Mouse (Mus musculus) macrophage (primary cell): ENCODE results near the gene 1700122O11Rik. TPM values are rescaled to one million over a fixed set of nuclear protein-coding genes. Genes with fewer than 3 reads are reported as not detected.

Experiments
- H3K27ac ChIP-seq: fragments of 350-480 bp; formaldehyde crosslinking; 2 replicates; pipeline ENCODE4 v1.9.0; 2021
- H3K36me3 ChIP-seq: fragments of 350-480 bp; formaldehyde crosslinking; 2 replicates; pipeline ENCODE4 v1.9.0; 2021; ENCODE audit errors: inconsistent target
- H3K4me3 ChIP-seq: fragments of 350-480 bp; formaldehyde crosslinking; 2 replicates; pipeline ENCODE4 v1.9.0; 2021; ENCODE audit errors: inconsistent target
- H3K79me2 ChIP-seq: fragments of 350-480 bp; formaldehyde crosslinking; 2 replicates; pipeline ENCODE4 v1.9.0; 2021; ENCODE audit errors: inconsistent target
- WGBS: methylation state at CpG from one replicate; pipeline ENCODE4 v1.1.7; 2026; ENCODE audit warnings: inconsistent platforms; ENCODE audit not compliant: missing documents; 5-methylcytosine and 5-hydroxymethylcytosine counted together
- polyA plus RNA-seq: library from polyadenylated mRNA; stranded (reverse); fragments of 250-400 nt; gene quantifications from 3 replicates; pipeline ENCODE4 v1.2.4, GENCODE M21; 2018; ENCODE audit warnings: inconsistent platforms

Gene 1700122O11Rik
- polyA plus RNA-seq, 1 experiment from 2014 or later: not detected

DNA sequence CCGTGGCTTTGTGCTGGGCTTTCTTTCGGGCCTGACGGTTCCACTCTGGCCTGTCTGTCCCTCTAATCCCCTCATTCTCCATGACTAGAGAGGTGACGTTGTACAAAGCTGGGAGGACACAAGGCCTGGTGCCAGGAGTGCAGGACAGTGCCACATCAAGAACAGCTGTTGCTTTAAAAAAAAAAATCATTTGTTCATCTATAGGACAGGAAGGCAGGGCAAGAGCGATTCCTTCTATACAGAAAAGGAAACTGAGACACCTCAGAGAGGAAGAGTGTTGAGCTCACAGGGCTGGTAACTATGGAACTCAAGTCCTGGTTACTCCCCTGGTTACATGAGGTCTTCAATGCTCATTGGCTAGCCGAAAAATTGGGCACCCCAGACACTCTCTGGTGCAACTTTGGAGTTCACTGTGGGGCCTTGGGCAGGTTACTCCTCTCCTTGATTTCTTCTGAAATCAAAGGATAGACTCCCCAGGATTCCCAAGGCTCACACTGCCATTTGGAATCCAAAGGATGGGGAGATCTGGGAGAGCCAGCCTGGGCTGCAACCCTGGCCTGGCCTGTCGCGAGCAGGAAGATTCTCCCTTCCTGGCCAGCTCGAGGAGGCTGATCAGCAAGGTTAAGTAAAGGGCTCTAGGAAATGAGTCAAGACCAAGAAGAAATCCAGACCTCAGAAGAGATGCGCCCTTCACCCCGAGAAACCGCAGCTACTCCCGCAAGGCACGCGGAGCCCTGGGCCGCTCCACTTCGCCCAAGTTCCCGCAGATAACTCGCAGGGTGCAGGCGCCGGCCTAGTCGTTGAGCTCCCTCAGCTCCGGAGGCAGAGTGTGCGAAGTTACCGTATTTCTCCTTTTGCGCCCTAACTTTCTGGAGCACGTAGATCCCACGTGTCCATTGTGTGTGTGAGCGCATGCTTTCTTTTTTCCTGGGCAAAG is 3.5 kb upstream of the 1700122O11Rik start:
- Histone ChIP-seq H3K27ac (no peak overlapping the region), H3K4me3 (no peak overlapping the region), H3K79me2 (no peaks in the 10 kb centered on the region), H3K36me3 (no peaks in the 10 kb centered on the region)
- 19% methylated on average over 28 of the region's 29 CpGs for WGBS

DNA sequence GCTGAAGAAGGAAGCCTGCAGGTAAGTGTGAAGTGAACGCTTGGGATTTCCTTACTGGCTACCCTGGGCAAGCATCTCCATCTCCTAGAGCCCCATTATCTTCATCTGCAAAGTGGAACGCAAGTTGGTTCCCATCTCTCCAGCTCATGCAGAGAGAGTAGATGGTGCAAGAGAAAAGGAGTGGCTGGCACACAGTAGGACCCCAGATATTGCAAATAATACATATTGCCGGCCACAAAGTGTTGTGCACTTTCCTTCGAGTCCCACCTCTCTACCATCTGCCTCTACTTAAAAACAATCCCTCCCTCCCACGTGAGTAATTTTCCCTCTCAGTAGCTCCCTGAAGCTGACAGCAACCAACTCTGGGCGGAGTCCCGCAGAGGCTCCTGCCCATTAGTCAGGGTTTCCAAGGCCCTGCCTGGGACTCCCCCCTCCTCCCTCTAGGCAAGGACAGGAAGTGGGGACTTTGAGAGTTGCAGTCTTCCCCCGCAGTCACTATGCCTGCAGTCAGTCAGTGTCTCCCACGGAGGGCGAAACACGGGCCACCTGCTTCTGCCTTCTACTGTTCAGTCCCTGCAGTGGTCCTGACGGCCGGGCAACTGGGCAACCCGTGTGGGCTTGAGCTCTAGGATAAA is 1.3 kb upstream of the 1700122O11Rik start:
- no peak overlapping the region for H3K4me3 ChIP-seq
- no peak overlapping the region for H3K27ac ChIP-seq
- H3K79me2 ChIP-seq: no peaks in the 10 kb centered on the region
- 32% methylated on average over 14 of the region's 14 CpGs for WGBS
- no peaks in the 10 kb centered on the region for H3K36me3 ChIP-seq

DNA sequence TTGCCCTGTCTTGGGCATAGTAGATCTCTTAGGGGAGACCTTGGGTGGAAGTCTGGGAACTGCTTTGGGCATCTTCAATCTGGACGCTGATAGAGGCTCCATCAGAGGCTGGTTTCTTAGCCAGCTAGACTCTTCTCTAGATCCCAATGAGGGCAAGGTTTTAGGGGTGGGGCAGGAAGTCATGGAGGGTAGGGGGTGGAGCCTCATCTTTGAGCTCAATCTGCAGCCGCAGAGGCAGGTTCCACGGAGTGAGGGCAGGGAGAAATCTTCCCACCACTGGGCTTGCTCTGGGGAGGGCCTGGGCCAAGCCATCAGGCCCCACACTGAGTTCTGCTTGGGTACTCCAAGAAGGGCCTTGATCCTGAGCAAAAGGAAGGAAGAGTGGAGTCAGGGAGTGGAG is 1.2 kb downstream of the 1700122O11Rik start:
- H3K36me3 ChIP-seq: no peaks in the 10 kb centered on the region
- no peaks in the 10 kb centered on the region for H3K79me2 ChIP-seq
- WGBS: 62% methylated on average over 3 of the region's 3 CpGs
- no peak overlapping the region for H3K27ac ChIP-seq
- no peak overlapping the region for H3K4me3 ChIP-seq

DNA sequence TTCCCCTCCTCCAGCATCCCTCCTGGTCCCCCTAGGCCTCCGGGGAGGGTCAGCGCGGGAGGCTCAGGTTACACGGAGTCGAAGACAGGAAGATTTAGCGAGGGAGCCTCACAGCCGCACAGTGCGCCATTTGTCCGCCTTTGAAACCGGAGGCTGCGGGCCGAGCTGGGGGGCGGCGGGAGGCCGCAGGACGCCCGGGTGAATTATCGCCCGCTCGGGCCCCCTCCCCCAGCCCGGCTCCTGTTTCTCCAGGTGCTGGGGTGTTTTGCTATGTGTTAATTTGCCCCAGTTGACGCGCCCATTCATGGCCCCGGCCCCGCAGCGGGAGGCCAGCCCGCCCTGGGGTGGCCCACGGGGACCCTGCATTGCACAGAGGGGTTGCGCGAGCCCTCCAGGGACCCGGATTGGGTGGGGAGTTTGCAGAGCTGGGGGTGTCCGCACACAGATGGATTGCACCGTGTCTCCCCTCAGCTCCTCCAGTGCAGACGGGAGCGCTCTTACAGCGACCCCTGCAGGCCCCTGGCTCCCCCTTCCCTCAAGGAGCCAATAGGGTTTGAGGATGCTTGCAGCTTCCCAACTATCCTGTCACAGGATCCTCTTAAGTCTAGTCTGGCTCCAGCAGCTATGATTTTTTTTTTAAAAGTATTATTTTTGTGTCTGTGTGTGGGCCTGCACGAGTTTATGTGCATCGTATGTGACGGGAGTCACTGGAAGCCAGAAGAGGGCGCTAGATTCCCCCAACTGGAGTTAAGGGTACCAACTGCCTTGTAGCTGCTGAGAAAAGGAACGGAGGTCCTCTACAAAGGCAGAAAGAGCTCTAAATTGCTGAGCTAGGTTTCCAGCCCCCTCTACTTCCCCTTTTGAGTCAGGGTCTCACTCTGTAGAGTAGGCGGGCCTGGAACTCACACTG is 6.3 kb downstream of the 1700122O11Rik start:
- Histone ChIP-seq H3K79me2 (no peaks in the 10 kb centered on the region), H3K4me3 (no peak overlapping the region), H3K27ac (no peak overlapping the region), H3K36me3 (no peaks in the 10 kb centered on the region)
- 19% methylated on average over 42 of the region's 42 CpGs for WGBS

GRCm38 (mm10) chr17:48029241-48029640 is 8.9 kb downstream of the 1700122O11Rik start:
- no peak overlapping the region for H3K27ac ChIP-seq
- H3K36me3 ChIP-seq: no peaks in the 10 kb centered on the region
- no peak overlapping the region for H3K4me3 ChIP-seq
- no peaks in the 10 kb centered on the region for H3K79me2 ChIP-seq
- WGBS: 88% methylated on average over 12 of the region's 12 CpGs

DNA sequence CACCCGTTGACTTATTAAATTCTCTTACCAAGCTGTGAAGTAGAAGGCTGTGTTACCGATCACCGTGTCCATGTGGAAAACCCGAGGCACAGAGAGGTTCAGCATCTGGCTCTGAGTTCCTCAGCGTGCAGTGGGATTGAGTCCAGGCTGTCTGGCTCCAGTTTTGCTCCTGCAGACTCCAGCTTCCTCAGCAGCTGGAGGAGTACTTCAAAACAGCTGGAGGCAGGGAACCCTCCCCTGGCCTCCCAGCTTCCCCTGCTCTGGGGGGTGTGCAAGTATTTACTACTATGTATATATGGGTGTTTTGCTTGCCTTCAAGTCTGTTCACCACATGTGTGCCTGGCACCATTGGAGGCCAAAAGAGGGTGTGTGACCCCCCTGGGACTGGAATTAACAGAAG is 9.8 kb downstream of the 1700122O11Rik start:
- Histone ChIP-seq H3K27ac (no peak overlapping the region), H3K36me3 (no peaks in the 10 kb centered on the region), H3K4me3 (no peak overlapping the region), H3K79me2 (no peaks in the 10 kb centered on the region)
- 92% methylated on average over 5 of the region's 5 CpGs for WGBS

- Histone ChIP-seq H3K4me3 (no peak overlapping the region), H3K79me2 (no peaks in the 10 kb centered on the region), H3K36me3 (no peaks in the 10 kb centered on the region), H3K27ac (no peak overlapping the region)
- 79% methylated on average over 6 of the region's 6 CpGs for WGBS
Observed at GRCm38 (mm10) chr17:48027677-48028076, 10.4 kb downstream of the 1700122O11Rik start.

DNA sequence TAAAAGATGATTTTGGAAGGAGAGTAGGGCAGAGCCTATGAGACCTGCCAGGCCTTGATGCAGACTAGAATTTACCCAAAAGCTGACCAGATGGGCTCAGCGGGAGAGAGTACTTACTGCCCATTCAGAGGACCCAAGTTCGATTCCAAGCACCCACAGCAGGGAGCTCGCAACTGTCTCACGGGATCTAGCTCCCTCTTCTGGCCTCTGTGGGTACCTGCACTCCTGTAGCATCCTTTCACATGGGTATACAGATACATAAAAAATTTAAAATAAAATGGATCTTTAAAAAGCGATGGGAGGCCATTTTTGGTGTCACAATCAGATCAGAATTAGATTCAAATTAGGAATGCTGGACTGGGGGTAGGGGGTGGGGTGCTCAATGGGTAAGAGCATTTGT is 11.1 kb downstream of the 1700122O11Rik start:
- no peaks in the 10 kb centered on the region for H3K79me2 ChIP-seq
- H3K36me3 ChIP-seq: no peaks in the 10 kb centered on the region
- H3K4me3 ChIP-seq: no peak overlapping the region
- no peak overlapping the region for H3K27ac ChIP-seq
- 98% methylated on average over 5 of the region's 5 CpGs for WGBS

GRCm38 (mm10) chr17:48024045-48024444 is 14.0 kb downstream of the 1700122O11Rik start:
- no peaks in the 10 kb centered on the region for H3K79me2 ChIP-seq

GRCm38 (mm10) chr17:48019585-48019984 is 18.5 kb downstream of the 1700122O11Rik start:
- Histone ChIP-seq H3K36me3 (no peaks in the 10 kb centered on the region), H3K79me2 (no peaks in the 10 kb centered on the region), H3K27ac (no peak overlapping the region), H3K4me3 (no peak overlapping the region)
- 59% methylated on average over 2 of the region's 2 CpGs for WGBS

More at GRCm38 (mm10) chr17:48024045-48024444, 14.0 kb downstream of the 1700122O11Rik start:
- Histone ChIP-seq H3K36me3 (no peaks in the 10 kb centered on the region), H3K27ac (no peak overlapping the region), H3K4me3 (no peak overlapping the region)
- 92% methylated on average over 8 of the region's 8 CpGs for WGBS

DNA sequence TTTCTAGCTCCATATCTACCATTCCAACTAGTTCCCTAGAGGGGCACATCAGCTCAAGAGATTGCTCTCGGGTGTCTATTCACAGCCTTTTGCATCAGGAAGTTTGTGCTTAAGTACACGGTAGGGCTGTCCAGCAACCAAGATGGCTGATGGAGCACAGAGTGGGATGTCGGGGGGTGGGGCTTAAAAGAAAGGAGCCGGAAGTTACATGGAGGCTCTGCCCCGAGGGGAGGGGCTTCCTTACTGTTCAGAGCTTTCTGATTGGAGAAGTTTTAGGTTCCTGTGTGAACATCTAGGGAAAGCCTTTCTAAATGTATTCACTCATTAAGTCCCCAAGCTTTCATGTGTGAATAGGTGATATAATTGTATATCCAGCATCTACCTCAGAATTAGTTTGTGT is 21.5 kb downstream of the 1700122O11Rik start:
- H3K79me2 ChIP-seq: no peaks in the 10 kb centered on the region

GRCm38 (mm10) chr17:48012561-48012960 is 25.5 kb downstream of the 1700122O11Rik start:
- H3K27ac ChIP-seq: no peak overlapping the region
- 72% methylated on average over 10 of the region's 10 CpGs for whole genome bisulfite sequencing

More for the DNA sequence above, 21.5 kb downstream of the 1700122O11Rik start:
- Histone ChIP-seq H3K36me3 (no peaks in the 10 kb centered on the region), H3K27ac (no peak overlapping the region), H3K4me3 (no peak overlapping the region)
- whole genome bisulfite sequencing: 76% methylated on average over 5 of the region's 5 CpGs

GRCm38 (mm10) chr17:48011105-48011504 is 27.0 kb downstream of the 1700122O11Rik start:
- 97% methylated on average over 8 of the region's 12 CpGs for WGBS
- no peaks in the 10 kb centered on the region for H3K36me3 ChIP-seq
- no peaks in the 10 kb centered on the region for H3K79me2 ChIP-seq
- no peak overlapping the region for H3K27ac ChIP-seq
- H3K4me3 ChIP-seq: no peak overlapping the region

More at GRCm38 (mm10) chr17:48012561-48012960, 25.5 kb downstream of the 1700122O11Rik start:
- Histone ChIP-seq H3K4me3 (no peak overlapping the region), H3K79me2 (no peaks in the 10 kb centered on the region), H3K36me3 (no peaks in the 10 kb centered on the region)

DNA sequence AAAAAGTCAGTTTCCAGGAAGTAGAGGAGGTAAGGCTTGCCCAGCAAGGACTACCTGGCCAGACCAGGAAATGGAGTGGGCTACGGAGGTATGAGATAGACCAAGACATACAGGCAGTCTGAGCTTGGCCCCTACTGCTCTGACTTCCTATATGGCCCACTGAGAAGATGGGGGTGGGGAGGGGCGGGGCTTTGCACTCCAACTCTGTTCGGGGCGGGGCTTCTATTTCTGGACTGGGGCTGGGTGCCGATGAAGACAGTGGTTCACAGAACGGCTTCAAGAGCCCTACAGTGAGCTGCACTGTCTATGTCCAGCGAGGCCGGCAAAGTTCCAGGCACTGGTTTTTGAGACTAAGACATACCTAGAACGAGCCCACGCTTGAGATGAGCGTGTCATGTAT is 27.8 kb downstream of the 1700122O11Rik start:
- no peak overlapping the region for H3K27ac ChIP-seq
- H3K4me3 ChIP-seq: no peak overlapping the region
- WGBS: 71% methylated on average over 10 of the region's 11 CpGs

More for the DNA sequence above, 27.8 kb downstream of the 1700122O11Rik start:
- Histone ChIP-seq H3K79me2 (no peaks in the 10 kb centered on the region), H3K36me3 (no peaks in the 10 kb centered on the region)
